Mouse (Mus musculus) gastrocnemius, postnatal 4 days (tissue): ENCODE measurements at regions not wholly inside any gene's neighbourhood (a gene's known extent, or its start where the extent isn't known, plus 50 kb on each side); places are given as distances from the start of the nearest gene placed in this dataset.
A peak's percentile ranks its signal among the peaks of the same experiment; 100 is the strongest.

Experiments
- DNase-seq, 2 experiments: peaks; one replicate each; pipeline ENCODE4 v3.0.0; 2021 to 2022; ENCODE audit warnings: low spot score in 2 of 2, mixed read lengths in 2 of 2

DNA sequence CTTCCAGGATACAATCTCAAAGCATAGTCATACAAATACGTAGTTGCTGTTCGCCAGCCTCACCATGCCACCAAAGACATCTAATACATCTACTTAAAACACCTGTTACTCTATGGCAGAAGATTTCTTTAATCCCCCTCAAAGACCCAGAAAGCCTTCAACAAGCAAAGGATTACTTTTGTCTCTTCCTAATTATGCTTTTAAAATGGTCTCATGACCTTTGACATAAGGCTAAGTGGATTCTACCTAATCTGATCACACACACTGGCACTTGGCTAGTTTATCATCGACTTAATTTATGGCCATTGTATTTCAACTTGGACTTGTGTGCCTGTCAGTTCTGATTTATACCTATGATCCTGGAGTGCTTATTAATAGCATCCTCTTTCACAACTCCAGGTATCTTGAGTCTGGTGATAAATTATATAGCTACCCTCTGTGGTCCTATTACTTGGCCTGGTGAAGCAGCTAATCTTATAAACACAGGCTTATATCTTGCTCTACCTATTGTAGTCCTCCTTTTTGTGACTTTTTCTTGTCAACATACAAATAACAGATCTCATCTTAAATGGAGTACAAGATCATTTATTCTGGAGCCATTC is 568.6 kb upstream of the B3galt2 start:
- DNase-seq, result no peak

DNA sequence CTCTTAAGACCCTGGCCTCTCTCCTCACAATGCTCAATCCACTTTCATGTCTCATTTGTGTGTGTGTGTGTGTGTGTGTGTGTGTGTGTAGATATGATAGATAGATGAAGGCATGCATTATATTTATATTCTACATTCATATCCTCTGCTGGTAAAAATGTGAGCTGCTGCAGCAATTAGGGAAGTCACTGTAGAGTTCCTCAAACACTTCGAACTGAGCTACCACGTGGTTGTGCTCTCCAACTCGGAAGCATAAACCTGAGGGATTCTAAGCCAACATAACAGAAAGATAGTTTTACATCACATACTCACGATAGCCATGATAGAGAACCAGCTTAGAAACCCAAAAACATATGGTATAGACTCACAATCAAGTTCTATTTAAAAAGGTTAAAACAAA is 565.5 kb upstream of the B3galt2 start:
- no peak for DNase-seq

DNA sequence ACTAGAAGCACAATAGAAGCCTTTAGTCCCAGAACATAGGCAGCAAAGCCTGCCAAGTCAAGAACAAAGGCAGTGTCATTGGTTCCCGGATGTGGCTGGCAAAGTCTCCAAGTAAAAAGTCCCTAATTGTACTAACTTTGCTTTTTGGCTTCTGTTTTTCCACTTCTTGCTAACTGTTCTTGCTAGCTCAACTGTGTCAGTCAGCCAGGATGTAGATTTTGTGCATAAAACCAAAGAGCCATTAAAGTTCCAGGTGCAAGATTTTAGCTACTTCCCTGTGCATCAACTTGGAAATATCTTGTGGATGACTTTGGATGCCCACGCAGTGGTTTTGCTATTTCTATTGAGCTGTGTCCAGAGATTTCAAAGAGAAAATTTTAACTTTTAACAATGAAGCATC is 560.0 kb upstream of the B3galt2 start:
- DNase-seq, result no peak

DNA sequence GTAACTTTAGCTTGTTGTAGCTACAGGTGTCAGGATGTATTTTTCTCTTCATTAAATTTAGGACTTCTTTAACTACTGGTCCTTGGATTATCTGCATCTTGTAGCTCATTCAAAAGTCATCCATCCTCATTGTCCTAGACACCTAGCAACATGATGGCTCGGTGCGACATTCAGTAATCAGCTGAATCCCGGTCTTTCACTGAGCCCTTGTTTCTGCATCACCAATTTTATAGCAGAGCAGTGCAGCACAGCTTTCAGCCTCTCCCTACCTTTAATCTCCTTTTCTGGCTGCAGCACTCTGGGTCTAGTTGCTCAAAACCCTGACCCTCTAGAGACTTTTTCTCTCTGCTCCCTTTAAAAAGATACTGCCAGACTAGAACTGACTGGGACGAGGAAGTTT is 543.6 kb upstream of the B3galt2 start:
- DNase-seq, result no peak

DNA sequence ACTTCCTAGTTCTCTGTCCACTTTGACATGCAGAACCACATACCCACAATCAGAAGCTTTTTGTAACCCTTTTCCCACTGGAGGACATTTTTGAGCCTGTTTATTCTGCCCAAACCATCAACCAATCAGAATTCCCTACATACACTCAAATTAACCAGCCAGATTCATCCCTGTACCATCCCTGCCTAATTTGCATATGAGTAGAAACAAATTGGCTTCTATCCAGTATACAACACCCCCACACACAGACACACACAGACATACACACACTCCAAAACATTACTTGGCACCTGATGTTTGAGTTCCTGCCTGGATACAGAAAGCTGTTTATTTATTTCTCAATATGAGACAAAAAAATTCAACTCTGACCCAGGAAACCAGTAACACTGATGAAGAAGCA is 542.2 kb upstream of the B3galt2 start:
- no peak for DNase-seq

- no peak for DNase-seq
Measured at GRCm38 (mm10) chr1:143122185-143122584, 518.3 kb upstream of the B3galt2 start.

- DNase-seq, result no peak
Measured at GRCm38 (mm10) chr1:143130257-143130656, 510.2 kb upstream of the B3galt2 start.

GRCm38 (mm10) chr1:143132806-143133205 is 507.7 kb upstream of the B3galt2 start:
- DNase-seq, result no peak

DNA sequence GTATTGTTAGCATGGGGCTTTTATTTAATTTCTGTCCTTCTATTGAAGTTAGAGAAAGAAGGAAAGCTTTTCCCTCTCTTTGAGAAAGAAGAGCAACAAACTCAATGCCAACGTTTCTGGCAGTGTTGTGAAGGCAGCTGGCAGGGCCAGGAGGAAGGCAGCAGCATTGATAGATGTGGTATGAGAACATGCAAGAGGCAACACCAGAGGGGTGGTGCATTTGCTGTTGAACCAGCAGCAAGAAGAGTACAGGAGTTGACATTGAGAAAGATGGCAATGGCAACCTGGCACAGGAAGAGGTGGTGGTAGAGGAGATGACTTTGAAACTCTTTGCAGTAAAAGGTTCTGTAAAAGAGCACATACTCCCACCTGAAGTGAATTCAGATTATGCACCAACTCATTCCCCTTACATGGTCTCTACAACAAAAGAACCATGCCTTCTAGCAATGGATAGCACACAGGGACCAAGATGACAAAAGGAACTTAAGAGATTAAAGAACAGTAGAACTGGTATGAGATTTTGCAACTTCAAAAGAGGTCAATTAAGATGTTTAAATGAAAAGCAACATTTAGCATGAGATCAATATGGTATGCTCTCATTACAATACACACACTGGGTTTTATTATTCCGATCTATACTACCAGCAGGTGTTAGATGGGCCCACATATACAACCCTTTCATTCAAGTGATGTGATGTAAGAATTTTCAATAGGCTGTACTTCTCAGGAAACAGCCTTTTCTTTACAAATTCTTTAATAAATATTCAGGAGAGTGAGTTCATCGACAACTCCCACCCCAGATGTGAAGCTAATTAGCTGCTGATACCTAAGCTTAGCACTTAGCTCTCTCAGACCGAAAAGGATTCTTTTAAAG is 495.1 kb upstream of the B3galt2 start:
- no peak for DNase-seq

- DNase-seq, result peak in 1 of 2 experiments; percentile 8
Measured at GRCm38 (mm10) chr1:143171286-143171685, 469.2 kb upstream of the B3galt2 start.

DNA sequence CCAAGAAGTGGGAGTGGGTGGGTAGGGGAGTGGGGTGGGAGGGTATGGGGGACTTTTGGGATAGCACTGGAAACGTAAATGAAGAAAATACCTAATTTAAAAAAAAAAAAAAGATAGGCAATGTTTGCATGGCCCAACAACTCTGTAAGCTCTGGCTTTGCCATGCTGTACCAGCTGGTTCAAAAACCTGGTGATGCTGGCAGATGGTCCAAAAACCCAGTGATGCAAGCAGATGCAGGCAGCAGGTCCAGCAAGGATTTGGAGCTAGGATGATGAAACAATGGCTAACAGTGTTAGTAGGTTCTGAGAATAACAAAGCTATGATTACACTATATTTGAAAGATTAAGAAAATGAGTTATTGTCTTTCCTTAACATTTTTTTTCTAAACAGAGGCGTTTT is 466.6 kb upstream of the B3galt2 start:
- DNase-seq, result no peak

- no peak for DNase-seq
Measured at GRCm38 (mm10) chr1:143192167-143192793, 448.2 kb upstream of the B3galt2 start.

DNA sequence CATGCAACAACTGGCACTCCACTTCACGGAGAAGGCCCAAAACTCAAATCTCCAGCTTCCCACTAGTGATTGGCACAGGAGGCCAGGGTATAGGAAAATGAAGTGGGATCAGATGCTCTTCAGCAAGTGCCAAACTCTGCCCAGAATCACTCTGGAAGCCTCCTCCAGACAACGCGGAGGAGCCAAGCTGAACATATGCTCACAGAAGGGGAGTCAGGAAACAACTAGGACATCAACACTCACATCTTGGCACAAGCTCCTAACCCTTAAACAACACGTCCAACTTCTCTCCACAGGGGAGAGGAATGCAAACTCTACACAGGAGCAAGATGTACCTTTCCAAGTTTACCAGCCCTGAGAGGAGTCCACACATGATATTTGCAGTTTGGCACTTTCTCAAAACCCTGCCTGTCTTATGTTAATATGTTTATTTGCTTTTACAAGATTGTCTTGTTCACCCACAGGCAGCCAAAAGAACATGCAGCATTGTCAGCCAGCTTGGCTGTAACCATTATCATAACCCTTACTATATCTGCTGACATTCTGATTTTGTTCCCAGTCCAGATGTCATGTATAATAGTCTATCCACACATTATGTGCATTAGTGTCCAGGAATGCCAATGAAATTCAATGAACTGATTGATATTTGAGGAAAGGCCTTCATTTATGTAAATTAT is 440.1 kb upstream of the B3galt2 start:
- DNase-seq, result no peak

- DNase-seq, result no peak
Measured at GRCm38 (mm10) chr1:143200971-143201370, 439.5 kb upstream of the B3galt2 start.

DNA sequence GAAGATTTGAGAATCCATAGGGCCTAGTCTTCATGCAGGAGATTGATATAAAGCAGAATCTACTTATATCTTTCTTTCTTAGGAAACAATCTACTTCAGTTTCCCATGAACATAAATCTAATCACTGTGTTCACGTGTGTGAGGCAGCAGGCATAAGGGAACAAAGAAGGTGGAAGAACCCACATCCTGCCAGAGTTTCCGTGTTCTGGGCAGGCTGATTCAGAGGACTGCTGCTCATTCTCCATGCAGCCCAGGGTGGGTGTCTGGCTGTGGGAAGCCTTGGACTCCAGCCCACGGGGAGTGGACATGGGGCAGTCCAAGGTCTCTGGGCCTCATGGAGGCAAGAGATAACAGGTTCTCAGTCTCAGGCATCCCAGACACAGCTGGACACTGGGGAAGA is 438.3 kb upstream of the B3galt2 start:
- DNase-seq, result no peak

- DNase-seq, result no peak
Measured at GRCm38 (mm10) chr1:143204070-143204469, 436.4 kb upstream of the B3galt2 start.

DNA sequence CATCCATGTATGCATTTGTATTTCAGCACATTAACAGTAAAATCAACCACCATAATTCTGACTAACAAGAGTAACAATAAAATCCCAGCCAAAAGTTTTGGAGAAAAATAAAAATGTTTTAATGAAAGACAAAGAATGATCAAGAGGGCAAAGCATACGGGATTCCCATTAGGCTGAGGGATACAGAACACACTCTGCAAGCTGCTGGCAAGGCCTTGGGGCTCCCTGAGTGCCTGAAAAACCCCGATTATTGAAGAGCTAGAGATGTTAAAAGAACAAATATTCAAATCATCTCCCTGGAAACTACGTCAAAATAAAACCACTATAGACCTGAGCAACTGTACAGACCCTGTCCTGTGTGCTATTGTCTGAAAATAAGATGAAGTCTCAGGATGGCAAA is 433.5 kb upstream of the B3galt2 start:
- DNase-seq, result no peak

DNA sequence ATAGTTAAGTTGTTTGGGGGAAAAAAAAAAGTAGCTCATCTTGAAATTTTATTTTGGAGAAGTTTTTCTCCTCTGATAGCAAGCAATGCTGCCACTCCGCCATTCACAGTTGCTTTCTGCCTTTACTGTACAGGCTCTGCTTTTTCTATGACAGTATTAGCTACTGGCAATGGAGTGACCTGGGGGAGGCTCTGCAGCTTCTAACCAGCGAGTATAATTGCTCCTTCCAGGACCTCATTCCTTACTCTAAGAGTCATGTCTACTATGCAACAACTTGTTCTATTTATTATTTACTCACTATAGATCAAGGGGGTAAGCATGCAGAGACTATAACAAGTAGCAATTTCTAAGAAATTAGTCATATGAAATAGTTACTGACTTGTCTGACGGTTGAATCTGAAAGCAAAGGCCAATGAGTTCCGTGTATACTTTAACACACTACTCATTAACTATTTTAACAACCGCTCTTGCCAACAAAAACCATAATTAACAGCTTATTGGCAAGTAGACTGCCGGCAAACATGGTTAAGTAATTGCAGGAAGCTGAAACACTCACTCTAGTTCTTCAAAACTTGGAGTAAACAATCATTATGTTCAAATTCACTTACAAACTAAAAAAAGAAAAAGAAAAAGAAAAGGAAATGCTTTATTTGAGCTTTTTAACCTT is 432.9 kb upstream of the B3galt2 start:
- no peak for DNase-seq

DNA sequence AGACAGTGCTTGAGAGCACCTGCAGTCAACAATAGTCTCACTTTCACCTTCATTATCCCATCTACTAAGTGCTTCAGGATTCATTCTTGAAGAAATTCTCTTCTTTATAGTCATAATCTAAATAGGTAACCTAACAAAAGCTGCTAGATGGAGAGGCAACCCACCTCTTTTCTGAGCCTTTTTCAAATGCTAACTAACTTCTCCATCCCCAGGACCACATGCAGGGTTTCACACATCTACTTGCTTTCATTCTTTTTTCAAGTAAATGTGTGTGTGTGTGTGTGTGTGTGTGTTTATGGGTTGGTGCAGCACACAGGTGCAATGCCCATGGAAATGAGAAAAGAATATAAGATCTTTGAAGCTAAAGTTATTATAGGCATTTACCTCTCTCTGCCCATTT is 423.1 kb upstream of the B3galt2 start:
- DNase-seq, result no peak

DNA sequence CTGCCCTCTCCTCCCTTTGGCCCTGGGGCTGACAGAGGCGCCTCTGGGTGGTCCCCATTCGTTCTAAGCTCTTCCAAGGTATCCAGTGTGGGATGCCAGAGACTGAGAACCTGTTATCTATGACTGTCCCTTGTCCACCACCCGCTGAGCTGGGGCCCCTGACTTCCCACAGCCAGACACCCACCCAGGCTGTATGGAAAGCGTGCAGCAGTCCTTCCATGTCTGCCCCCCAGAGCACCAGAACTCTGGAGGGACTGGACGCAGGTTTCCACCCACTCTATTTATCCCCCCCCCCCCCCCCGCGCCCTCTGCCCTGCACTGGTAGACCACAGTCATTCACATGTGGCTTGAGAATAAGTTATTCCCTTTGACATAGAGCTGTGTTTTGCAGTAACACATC is 408.5 kb upstream of the B3galt2 start:
- no peak for DNase-seq

DNA sequence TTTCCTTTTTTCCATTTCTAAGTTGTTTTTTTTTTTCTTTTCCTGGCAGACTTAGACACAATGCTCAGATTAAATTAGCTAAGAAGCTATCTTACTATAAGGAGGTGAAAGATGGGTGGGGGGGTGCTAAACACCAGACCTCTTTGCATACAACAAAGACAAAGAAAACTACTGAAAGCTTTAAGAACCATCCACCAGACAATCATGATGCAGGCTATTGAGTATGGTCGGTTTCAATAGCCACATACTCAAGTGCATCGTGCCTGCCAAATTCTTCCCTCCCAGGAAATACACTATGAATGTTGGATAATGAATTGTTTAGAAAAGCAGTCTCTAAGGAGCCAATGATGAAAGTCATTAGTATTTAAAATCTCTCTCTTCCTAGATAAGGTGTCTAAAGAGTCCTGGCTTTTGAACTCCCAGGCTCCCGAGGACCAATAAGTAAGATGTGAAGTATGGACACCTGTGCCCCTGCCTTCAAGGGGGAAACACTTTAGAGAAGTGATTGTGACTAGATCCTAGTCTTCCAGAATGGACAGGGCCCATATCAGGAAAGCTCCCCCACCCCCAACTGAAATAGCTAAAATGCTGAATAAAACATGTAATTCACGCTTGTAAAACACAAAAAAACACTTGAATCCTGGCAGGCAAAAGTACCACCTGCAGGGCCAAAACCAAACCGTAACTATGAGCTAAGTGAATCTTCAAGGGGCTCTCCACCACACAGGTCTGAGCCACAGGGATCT is 381.8 kb upstream of the B3galt2 start:
- DNase-seq, result no peak
